Mouse (Mus musculus) mouse trophoblast stem cell (cell line): ENCODE measurements around the gene Apom.

Experiments
- in situ Hi-C, 2 experiments: fragments of 300-500 bp; cut with MseI, MboI; formaldehyde crosslinking; loops; 2 replicates in 1 of 2; 3 replicates in 1 of 2; pipeline ENCODE4 v1.15.1; 2025

The Apom gene

DNA sequence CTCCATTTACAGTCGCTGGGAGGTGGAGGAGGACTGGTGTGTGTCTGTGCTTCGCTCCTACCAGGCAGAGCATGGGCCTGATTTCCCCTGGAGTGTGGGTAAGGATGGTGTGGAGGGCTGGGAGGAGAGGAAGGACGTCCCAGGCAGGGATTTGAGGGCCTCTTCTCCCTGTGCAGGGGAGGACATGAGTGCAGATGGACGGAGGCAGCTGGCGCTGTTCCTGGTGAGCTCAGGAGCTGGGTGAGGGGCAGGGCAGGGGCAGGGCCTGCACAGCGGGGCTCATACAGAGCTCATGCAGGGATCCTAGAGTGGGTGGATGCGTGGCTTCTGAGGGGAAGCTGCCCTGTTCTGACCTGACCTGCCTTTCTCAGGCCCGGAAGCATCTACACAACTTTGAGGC is 29.6 kb downstream of the Apom start:
- in situ Hi-C loops = loop anchor here in 1 of 2 experiments (25.0 kb wide), 1 partner anchor 90 kb away; the partner anchor contains the start of genes Vars and Vwa7

DNA sequence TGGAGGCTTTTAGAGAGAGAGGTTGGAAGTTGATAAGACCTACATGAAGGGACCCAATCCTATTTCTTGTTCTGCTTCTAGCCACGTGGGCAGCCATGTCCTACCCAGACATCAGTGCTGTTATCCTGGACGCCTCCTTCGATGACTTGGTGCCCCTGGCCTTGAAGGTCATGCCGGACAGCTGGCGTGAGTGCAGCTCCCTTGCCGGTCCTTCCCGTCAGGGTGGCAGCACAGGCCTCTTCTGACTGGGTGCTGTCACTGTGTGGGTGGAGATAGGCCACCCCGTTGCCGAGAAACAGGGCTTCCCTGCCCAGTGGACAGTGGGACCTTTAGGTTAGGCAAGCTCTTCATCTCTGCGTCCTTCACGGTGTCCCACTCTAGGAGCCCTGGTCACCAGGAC is 30.7 kb downstream of the Apom start:
- in situ Hi-C loops = loop anchor here in 1 of 2 experiments (25.0 kb wide), 1 partner anchor 89 kb away; the partner anchor contains the start of genes Vars and Vwa7

DNA sequence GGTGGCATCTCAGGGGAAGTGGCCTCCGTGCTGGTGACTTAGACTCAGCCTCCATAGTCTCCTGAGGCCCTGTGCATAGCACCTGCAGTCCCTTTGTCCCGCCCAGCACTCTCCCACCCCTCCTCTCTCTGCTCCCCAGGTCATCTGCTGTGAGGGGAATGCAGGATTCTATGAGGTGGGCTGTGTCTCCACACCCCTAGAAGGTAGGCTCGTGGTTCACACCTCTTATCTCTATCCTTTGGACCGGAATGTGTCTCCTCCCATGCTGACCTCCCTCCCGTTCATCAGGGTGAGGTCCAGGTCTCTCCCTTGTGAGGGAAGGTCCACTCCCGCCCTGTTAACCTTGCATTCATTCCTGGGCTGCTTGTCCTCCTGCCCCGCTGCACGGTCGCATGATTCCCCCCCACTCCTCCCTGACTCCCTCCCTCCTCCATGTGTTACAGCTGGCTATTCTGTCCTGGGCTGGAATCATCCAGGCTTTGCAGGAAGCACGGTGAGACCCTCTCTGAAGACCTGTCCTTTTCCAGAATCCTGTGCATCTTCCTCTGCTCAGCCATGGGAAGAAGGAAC is 31.6 kb downstream of the Apom start:
- in situ Hi-C loops = loop anchor here in 1 of 2 experiments (25.0 kb wide), 1 partner anchor 88 kb away; the partner anchor contains the start of genes Vars and Vwa7

DNA sequence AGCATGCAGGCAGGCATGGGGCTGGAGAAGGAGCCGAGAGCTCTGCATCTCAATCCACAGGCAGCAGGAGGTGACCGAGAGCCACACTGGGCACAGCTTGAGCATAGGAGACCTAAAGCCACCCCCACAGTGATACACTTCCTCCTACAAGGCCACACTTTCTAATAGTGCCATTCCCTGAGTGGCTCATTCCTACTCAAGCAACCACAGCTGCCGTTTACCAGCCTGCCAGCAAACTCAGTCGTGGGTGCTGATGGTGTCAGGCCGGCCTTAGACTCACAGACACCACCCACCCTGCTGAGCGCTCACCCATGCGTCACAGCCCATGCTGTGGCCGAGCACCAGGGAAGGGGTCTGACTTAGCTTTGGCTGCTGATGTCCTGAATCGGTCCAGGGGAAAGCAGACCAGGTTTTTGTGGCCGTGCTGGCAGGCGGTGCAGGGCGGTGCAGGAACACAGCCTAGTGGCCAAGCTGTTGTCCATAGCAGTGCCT is 34.6 kb downstream of the Apom start:
- in situ Hi-C loops = no loop called here

DNA sequence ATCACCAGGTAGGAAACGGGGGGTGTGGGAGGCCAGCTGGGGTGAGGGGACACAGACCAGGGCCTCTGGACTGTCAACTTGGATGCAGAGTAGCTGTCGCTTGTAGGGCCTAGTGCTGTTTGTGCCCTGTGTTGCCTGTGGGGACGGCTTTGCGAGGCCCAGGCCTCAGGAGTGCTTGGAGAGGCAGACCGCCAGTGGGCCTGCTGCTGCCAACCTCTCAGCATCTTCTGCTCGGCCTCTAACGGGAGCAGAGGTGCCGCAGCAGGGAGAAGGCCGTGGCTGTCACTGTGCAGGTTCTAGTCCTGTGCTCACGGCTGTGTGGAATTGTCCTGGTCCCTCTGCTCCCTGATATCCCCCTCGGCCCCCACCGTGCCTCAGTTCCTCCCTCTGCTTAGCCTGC is 35.3 kb downstream of the Apom start:
- in situ Hi-C loops = no loop called here

DNA sequence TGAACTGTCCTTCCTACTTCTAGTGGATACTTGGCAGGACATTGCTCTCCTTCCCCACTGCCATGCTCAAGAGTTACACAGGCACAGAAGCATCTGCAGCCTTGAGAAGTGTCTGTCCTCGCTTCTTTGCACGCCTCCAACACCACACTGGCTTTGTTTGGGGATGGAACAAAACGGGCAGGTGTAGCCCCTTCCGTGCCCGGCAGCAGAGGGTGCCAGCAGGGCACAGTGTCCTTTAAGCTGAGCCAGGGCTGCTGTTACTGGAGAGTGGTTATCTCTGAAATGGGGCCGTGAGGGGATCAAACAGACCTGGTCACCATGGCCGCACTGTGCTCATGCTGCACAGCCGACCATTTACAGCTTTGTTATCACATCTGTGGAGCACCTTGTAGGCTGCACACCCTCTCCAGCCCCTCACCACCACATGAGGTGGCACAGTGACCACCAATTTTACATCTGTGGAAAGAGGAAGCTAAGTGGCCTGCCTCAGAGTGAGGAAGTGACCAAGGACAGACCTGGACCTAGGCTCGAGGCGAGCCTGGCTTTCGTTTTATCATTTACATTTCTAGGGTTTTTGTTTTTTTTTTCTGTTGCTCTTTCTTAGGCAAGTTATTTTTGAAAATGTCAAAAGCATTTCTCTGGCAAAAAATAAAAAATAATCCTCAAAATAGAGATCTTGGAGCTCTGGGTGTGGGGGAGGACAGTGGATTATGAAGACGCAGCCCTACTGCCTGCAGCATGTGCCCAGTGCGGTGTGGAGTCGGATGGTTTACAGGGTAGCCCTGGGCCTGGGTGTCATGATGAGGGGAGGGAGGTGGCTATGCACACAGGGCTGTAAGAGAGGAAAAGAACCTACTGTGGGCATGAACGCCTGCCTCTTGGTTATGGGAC is 37.1 kb downstream of the Apom start:
- in situ Hi-C loops = no loop called here

DNA sequence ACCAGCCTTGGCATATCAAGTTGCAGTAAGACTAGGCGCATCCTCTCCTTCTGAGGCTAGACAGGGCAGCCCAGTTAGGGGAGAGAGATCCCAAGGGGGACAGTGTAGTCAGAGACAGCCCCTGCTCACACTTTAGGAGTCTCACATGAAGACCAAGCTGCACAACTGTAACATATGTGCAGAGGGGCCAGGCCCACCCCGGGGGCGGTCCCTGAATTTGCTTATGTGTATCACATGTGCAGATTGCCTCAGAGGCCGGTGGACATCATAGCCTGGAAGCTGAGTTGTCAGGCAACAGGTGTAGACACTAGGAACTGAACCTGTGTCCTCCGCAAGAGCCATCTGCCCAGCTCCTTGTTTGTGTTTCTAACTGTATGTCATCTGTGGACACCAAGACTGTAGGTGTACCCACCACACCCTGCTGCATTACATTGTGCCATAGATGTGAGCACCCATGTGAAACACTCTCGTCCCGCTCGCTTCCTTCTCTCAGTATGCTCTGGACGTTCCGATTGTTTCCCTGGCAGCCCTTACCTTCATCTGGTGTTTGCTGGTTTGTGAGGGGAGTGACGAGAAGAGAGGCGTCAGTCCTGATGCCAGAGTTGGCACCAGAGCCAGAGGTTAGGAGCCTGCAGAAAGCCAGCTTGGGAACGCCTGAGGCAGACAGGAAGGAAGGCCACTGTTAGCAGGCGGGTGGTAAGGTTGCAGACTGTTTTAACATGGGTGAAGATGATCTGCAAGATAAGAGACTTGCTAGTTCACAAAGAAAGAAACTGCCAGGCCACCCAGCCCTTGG is 39.2 kb downstream of the Apom start:
- in situ Hi-C loops = no loop called here

DNA sequence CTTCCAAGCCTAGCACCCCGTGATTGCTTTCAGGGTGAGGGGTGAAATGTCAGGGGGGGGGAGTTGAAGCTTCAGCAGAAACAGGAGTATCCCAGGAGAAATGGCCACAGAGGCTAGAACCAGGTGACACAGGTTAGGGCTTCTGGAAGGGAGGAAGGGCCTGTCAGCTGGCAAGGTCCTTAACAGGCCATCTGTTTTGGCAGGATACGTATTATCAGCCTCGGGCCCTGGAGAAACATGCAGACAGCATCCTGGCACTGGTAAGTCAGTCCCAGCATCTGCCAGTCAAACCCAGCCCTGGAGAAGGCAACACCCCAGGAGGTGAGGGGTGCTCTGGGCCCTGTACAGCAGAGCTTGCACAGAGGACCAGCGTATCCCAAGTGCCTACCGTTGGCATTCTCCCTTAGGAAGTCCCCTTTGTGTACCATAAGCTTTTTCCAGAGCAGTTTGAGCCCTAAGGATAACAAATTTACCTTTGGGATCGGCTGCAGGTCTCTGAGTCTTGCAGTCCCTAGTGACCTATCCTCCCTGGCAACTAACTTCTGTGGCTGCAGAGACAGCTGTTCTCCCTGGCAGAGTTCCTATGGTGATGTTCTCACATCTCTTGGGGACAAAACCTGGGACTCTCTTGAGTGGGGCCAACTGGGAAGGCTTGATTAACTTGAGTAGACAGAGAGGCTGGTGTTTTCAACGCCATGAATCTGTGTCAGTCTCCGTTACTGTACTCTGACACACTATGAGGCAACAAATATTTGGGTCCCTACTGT is 41.5 kb downstream of the Apom start:
- in situ Hi-C loops = no loop called here

DNA sequence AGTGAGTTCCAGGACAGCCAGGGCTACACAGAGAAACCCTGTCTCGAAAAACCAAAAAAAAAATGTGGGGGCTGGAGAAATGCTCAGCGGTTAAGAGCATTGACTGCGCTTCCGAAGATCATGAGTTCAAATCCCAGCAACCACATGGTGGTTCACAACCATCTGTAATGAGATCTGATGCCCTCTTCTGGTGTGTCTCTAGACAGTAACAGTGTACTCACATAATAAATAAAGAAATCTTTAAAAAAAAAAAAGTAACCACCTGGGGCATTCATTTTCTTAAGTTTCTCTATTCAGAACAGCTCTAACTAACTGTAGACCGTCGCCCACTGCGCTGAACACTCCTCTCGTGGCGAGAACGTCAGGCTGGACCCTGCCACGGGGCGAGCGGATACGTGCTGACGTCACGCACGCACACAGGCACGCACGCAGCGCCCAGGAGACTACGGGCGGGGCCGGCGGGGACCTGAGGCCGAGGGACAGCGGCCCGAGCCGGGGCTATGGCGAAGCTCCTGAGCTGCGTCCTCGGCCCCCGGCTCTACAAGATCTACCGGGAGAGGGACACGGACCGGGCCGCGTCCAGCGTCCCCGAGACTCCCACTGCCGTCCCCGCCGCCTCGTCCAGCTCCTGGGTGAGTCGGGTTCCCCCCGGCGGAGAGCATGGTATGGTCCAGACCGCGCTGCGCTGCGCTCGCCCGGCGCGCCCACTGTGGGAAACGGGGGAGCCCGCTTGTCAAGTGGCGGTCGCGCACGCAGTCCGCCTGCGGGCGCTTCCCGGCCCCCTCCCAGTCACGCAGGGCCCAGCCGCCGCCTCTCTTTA is 42.8 kb downstream of the Apom start, which contains the start of gene Abhd16a:
Abhd16a (plus strand) TSS at position 439 of the 820 bp plus-strand sequence.
- in situ Hi-C loops = no loop called here

DNA sequence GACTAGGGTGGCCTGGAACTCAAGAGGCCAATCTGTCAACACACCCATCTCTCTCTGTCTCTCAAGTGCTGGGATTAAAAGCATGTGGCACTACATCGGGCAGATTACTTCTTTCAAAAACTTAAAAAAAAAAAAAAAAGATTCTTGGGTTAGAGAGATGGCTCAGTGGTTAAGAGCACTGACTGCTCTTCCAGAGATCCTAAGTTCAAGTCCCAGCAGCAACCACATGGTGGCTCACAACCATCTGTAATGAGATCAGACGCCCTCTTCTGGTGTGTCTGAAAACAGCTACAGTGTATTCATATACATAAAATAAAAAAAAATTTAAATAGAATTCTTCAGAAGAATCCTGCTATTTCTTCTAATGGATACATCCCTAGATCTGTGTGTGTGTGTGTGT is 43.7 kb downstream of the Apom start:
- in situ Hi-C loops = no loop called here

DNA sequence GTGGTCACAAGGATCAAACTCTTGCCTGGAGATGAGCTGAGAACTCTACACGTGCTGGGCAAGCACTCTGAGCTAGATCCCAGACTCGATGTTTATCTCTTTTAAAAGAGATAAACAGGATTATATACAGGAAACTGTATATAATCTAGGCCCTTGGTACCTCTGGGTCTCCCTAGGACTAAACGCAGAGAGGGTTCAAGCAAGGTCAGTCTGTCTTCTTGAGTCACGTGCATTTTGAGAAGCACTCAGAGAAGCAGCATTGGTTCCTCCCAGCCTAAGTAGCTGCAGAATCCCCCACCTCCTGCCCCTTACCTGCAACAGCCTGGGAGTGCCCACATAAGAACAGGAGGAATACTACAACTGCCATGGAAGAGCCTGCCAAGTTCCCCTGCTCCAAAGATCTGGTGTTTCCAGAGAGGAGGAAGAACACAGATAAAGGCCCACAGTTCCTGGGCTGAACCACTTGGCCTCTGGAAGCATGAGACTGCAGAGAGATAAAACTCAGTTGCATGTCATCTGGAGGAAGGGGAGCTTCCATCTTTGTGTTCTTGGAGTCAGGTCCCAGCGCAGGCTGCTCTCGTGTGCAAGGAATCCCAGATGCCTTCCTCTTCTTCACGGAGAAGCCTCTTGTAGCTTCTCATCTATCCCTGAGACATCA is 46.5 kb downstream of the Apom start, which contains the start of gene Ly6g6f:
Ly6g6f (minus strand) TSS at position 403 of the 658 bp plus-strand sequence.
- in situ Hi-C loops = no loop called here

DNA sequence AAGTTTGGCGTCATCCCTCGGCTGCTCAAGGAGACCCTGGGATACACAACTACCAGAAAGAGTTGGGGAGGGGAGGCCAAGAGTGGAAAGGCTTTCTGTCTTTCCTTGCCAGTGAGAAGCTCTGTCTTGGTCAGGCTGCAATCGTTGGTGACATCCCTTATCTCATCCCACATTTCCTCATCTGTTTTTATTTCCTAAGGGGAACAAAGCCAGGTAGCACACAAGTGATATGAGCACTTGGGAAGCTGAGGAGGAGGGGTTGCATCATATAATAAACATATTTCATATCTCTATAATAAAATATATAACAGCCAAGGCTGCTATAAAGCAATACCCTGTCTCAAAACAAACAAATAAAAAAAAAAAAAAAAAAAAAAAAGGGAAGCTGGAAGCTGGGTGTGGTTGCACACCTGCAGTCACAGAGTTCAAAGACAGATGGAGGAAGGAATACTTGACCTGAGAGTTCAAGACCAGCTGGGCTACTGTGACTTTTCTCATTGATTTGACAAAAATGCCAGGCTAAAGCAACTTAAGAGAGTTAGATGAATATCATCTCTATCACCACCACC is 47.8 kb downstream of the Apom start:
- in situ Hi-C loops = no loop called here

DNA sequence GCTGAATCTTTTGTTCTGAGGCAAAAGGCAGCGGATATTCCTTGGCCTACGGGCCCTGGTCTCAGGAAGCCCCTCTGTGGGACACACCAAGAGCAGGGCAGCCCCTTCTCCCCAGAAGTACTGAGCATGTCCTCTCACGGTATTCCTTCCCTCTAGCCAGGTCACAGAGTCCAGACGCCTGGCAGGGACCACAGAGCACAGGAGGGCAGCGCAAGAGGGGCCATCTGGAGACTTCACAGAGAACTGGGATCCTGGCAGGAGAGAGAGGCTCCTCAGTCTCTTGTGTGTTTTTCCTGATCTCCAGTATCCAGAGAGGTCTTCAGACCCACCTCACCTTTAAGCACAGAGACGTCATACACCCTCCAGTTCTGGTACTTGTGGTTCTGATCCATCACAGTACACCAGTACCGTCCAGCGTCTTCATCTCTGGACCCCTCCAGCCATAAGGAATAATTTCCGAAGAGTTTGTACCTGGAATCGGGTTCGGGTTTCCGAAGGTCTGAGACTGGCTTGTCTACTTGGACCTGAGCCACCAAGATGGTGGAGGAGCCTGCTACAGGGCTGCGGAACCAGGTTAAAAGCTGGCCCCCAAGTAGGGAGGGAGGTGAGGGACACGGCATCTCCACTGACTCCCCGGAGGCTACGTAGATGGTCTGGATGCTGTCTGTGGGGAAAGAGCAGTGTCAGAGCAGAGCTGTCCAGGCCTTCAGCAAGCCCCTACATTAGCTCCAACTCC is 48.8 kb downstream of the Apom start:
- in situ Hi-C loops = no loop called here

DNA sequence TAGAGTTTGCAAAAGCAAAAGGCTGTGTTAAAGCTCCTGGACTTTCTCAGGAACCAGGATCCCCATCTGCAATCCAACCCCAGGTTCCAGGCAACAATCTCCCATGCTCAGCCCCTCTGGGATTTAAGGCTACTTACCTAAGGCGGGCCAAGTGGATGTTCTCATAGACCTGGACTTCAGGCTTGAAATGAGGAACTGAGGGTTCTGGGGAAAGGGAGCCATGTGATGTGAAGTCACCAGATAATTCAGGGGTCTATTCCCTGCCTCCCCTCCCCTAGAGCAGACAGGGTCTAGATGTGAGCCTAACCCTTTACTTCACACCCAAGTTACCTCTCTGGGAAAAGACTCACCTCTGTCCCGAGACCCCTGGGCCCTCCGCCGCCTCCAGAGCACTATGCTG is 51.1 kb downstream of the Apom start:
- in situ Hi-C loops = no loop called here

DNA sequence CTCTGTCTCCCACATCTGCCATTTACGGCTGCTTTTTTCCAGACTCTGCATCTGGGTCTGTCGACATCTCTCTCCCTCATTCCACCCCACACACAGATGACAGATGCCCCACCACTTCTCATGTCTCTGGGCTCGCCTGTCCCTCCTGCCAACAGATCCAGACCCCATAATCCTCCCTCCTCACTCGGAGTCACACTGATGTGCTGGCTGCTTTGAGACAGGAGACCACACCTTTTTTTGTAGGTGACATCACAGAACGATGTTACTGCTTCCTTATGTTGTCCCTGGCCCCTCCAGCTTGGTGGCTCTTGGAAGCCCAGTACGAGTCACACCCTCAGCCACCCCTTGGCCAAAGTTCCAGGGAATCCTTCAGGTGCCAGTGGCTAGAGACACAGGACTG is 51.6 kb downstream of the Apom start:
- in situ Hi-C loops = no loop called here

DNA sequence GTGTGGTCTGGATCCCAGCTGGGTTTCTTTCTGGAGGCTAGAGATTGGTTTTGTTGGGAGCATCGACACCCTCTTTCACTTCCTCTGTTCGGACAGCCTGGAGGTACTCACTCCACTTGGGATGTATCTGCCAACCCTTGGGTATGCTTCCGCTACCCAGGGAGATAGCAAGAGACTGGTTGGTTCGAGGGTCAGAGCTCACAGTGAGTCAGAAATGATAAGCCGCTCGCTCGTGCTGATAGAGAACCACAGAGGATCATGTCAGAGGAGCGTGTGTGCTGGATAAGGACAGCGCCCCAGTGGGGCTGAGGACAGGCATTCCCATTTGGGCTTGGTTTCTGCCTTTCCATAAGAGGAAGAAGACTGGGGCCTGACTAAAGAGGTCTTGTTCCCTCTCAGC is 52.1 kb downstream of the Apom start:
- in situ Hi-C loops = no loop called here
